Mouse (Mus musculus) limb, embryonic 13.5 days (tissue): Measurements from ENCODE around the gene Palb2. TPM values are rescaled to one million over a fixed set of nuclear protein-coding genes. Genes with fewer than 3 reads are reported as not detected.

Experiments
- polyA plus RNA-seq: library from polyadenylated mRNA; unstranded; fragments of >200 nt; fragmentation: Nextera tagmentation; extraction: Ambion mirVana; gene quantifications from 2 replicates; pipeline ENCODE4 v1.2.1, GENCODE M21; 2015

The Palb2 gene
- polyA plus RNA-seq, 1 experiment from 2014 or later = 16.1 TPM

Other genes with a start within 250 kb of the Palb2 start
- 22.2 and 23.6 TPM in 2 replicates for gene Cog7, start 151.3 kb downstream of the Palb2 start, polyA plus RNA-seq
- 123 and 127 TPM in 2 replicates for gene Gga2, start 111.8 kb downstream of the Palb2 start, polyA plus RNA-seq
- 71.3 and 76.5 TPM in 2 replicates for gene Ubfd1, start 65.8 kb downstream of the Palb2 start, polyA plus RNA-seq
- 15.4 and 16.2 TPM in 2 replicates for gene Ears2, start 65.7 kb downstream of the Palb2 start, polyA plus RNA-seq
- 651 and 677 TPM in 2 replicates for gene Ndufab1, start 31.1 kb downstream of the Palb2 start, polyA plus RNA-seq
- gene Dctn5, start 56 bp upstream of the Palb2 start, polyA plus RNA-seq = 125 and 134 TPM in 2 replicates
- 113 and 120 TPM in 2 replicates for gene Plk1, start 26.5 kb upstream of the Palb2 start, polyA plus RNA-seq
- gene Ern2, start 53.2 kb upstream of the Palb2 start, polyA plus RNA-seq = 0.05 and 0.13 TPM in 2 replicates
- 0.22 TPM in 1 of 2 replicates, not detected in the other for gene Chp2, start 86.5 kb upstream of the Palb2 start, polyA plus RNA-seq
- gene Prkcb, start 155.8 kb upstream of the Palb2 start, polyA plus RNA-seq = 5.5 and 5.9 TPM in 2 replicates